Mouse (Mus musculus) embryonic facial prominence, embryonic 12.5 days (tissue): ENCODE data around the gene Osbpl5. TPM values are rescaled to one million over a fixed set of nuclear protein-coding genes. Genes with fewer than 3 reads are reported as not detected.
"Not testable (repeated sequence)": the region's sequence is repeated elsewhere in the genome, so short reads cannot be mapped to it uniquely, and the experiment has no call there.

ENCODE experiments used
- ATAC-seq: fragments of 200-750 bp; cut with Nextera tagmentation; 2 replicates; pipeline ENCODE4 v1.8.0; 2017; ENCODE audit not compliant: insufficient number of reproducible peaks, insufficient read depth, low FRiP score, low TSS enrichment
- H3K27ac ChIP-seq: fragments of 300-500 bp; sonication (generic); 2 replicates; pipeline ENCODE4 v1.5.1; 2016; ENCODE audit warnings: mild to moderate bottlenecking
- H3K27me3 ChIP-seq: fragments of 300-500 bp; sonication (generic); 2 replicates; pipeline ENCODE4 v1.6.1; 2016; ENCODE audit warnings: mild to moderate bottlenecking, moderate library complexity
- H3K36me3 ChIP-seq: fragments of 300-500 bp; sonication (generic); 2 replicates; pipeline ENCODE4 v1.6.1; 2016; ENCODE audit warnings: mild to moderate bottlenecking
- H3K4me1 ChIP-seq: fragments of 300-500 bp; sonication (generic); 2 replicates; pipeline ENCODE4 v1.6.1; 2016
- H3K4me2 ChIP-seq: fragments of 300-500 bp; sonication (generic); replicated peaks from 2 replicates; pipeline ENCODE4 v1.6.1; 2016; ENCODE audit warnings: mild to moderate bottlenecking, moderate library complexity
- H3K4me3 ChIP-seq: fragments of 300-500 bp; sonication (generic); 2 replicates; pipeline ENCODE4 v1.5.1; 2016; ENCODE audit warnings: mild to moderate bottlenecking
- H3K9ac ChIP-seq: fragments of 300-500 bp; sonication (generic); 2 replicates; pipeline ENCODE4 v1.6.1; 2016; ENCODE audit warnings: mild to moderate bottlenecking, moderate library complexity
- H3K9me3 ChIP-seq: fragments of 300-500 bp; sonication (generic); 2 replicates; pipeline ENCODE4 v1.6.1; 2016; ENCODE audit warnings: mild to moderate bottlenecking, moderate library complexity
- WGBS: fragments of 180-500 bp; shearing (Covaris S2); methylation state at CpG from one replicate; pipeline ENCODE4 v1.1.7; 2016; 5-methylcytosine and 5-hydroxymethylcytosine counted together
- microRNA-seq: library from miRNA; unstranded; fragments of <30 nt; microRNA quantifications from one replicate; pipeline ENCODE4, GENCODE M21; 2017
- polyA plus RNA-seq: library from polyadenylated mRNA; unstranded; fragments of >200 nt; fragmentation: Nextera tagmentation; extraction: Ambion mirVana; gene quantifications from 2 replicates; pipeline ENCODE4 v1.2.1, GENCODE M21; 2016

Gene Osbpl5
- polyA plus RNA-seq, 1 experiment from 2014 or later = 35.6 TPM

GRCm38 (mm10) chr7:143666427-143667311 is 90.1 kb downstream of the Osbpl5 start:
- Histone ChIP-seq H3K4me2 (no peak overlapping the region), H3K27ac (no peak overlapping the region), H3K27me3 (no peaks in the 10 kb centered on the region), H3K36me3 (no peaks in the 10 kb centered on the region), H3K9me3 (no peaks in the 10 kb centered on the region), H3K4me3 (no peak overlapping the region), H3K9ac (no peak overlapping the region), H3K4me1 (no peaks in the 10 kb centered on the region)
- no peak for ATAC-seq

DNA sequence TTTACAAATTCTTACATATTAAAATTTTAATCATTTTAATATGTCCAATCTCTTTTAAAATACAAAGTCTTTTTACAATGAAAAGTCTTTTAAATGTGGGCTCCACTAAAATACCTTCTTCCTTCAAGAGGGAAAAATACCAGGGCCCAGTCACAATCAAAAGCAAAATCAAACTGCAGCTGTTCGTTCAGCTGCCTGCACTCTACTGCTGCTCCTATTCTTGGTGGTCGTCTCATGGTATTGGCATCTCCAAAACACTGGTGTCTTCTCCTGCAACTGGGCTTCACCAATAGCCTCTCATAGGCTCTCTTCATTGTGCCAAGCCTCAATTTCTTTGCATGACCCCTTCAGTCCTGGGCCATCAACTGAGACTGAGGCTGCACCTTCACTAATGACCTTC is 93.3 kb downstream of the Osbpl5 start:
- H3K4me3 ChIP-seq = no peak overlapping the region
- WGBS = 88% methylated on average over 2 of the region's 2 CpGs
- no peak for ATAC-seq
- H3K27me3 ChIP-seq = no peaks in the 10 kb centered on the region
- no peak overlapping the region for H3K9ac ChIP-seq
- no peaks in the 10 kb centered on the region for H3K36me3 ChIP-seq
- H3K9me3 ChIP-seq = no peaks in the 10 kb centered on the region
- no peak overlapping the region for H3K27ac ChIP-seq
- H3K4me2 ChIP-seq = no peak overlapping the region
- H3K4me1 ChIP-seq = no peaks in the 10 kb centered on the region

DNA sequence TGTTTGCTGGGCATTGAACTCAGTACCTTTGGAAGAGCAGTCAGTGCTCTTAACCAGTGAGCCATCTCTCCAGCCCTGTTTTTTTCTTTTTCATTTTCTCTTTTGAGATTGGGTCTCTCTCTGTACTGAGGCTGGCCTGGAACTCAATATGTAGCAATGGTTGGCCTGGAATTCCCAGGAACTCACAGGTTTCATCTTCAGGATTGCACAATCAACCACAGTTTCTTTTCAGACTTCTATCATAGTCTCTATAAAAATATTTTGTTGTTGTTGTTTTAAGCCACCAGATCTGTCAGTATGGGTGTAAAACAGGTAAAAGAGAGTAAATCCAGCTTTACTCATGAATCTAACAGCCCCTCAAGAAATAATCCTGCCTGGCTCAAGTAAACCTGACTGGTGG is 96.0 kb downstream of the Osbpl5 start:
- no peaks in the 10 kb centered on the region for H3K9me3 ChIP-seq
- no peak overlapping the region for H3K4me3 ChIP-seq
- no peaks in the 10 kb centered on the region for H3K27me3 ChIP-seq
- no peak overlapping the region for H3K27ac ChIP-seq
- H3K4me1 ChIP-seq = no peaks in the 10 kb centered on the region
- no peaks in the 10 kb centered on the region for H3K36me3 ChIP-seq
- no peak overlapping the region for H3K4me2 ChIP-seq
- no peak overlapping the region for H3K9ac ChIP-seq
- ATAC-seq = no peak

GRCm38 (mm10) chr7:143649769-143650346 is 106.9 kb downstream of the Osbpl5 start:
- H3K9me3 ChIP-seq, H3K27ac ChIP-seq, ATAC-seq, H3K27me3 ChIP-seq, H3K9ac ChIP-seq, H3K4me1 ChIP-seq, H3K36me3 ChIP-seq: not testable (repeated sequence)
- WGBS = 55% methylated on average over 10 of the region's 10 CpGs
- Histone ChIP-seq H3K4me3 (peak overlapping the region; percentile 78), H3K4me2 (peak overlapping the region; percentile 71; the same call in 1 of the 2 replicates)

DNA sequence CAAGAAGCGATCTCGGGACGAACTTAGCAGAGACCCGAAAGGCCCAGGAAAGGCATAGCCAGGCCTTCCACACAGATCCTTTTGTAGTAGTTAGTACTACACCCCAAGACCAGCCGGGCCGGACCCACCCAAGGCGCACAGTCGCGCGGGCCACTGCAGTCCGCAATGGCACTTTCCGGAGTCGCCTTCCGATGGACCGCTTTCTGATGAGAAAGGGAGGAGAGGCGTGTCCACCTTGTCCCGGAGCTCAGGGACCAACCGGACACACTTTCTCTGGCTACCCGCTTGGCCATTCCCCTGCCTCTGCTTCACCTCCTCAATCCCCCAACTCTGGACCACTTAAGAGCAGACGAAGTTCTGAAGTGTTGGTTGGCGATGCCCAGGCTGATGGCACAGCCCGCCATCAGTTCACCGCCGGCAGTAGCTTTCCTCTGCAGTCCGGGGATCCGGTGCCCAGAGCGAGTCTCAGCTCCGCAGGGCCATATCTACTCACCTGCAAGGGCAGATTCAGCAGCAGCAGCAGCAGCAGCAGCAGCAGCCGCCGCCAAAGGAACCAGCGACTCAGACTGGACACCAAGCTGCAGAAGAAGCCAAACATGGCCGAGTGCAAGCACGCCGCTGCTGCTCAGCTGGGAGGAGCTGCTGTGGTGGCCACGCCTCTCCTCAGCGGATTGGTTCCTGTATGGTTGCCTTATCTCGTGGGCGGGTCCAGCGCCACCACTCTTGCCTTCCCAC is 107.6 kb downstream of the Osbpl5 start, which contains the start of gene Tnfrsf22:
TSS of gene Tnfrsf22 (minus strand) at position 628 of the 735 bp plus-strand sequence.
- H3K27ac ChIP-seq = no peak within 1 kb of the TSS
- peaks cover 3% of the 10 kb centered on the region; the same call in 1 of the 2 replicates for H3K9me3 ChIP-seq
- peak within 1 kb of the TSS; percentile 71 for H3K4me2 ChIP-seq
- no peaks in the 10 kb centered on the region for H3K36me3 ChIP-seq
- ATAC-seq = peak; percentile 94; the same call in 1 of the 2 replicates
- no peaks in the 10 kb centered on the region for H3K4me1 ChIP-seq
- peak within 1 kb of the TSS; percentile 78 for H3K4me3 ChIP-seq
- H3K9ac ChIP-seq = peak within 1 kb of the TSS; percentile 62
- 3% methylated on average over 39 of the region's 39 CpGs for WGBS
- no peaks in the 10 kb centered on the region for H3K27me3 ChIP-seq

DNA sequence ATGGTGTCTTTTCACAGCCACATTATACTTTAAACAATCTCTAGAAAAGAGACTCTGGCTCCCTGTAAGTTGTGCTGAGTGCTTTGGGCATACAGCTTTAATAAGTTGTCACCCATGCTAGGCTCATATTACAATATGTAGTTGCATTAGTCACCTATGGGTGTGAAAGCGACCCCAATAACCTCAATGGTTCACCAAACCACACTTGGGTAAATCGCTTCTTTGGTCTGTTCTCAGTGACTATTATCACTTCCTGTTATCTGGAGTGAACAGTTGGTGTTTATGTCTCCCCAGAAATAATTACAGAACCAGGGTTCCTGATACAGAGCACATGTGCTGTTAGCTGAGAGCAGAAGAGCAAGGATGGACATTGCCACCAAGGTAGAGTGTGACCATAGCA is 112.8 kb downstream of the Osbpl5 start:
- not testable (repeated sequence) for ATAC-seq, H3K4me3 ChIP-seq, H3K4me1 ChIP-seq, H3K9me3 ChIP-seq, H3K4me2 ChIP-seq, H3K36me3 ChIP-seq, H3K27me3 ChIP-seq, H3K27ac ChIP-seq, H3K9ac ChIP-seq
- WGBS = 87% methylated on average over 2 of the region's 2 CpGs

Small RNAs within 50 kb of the gene (microRNA-seq; reads per million reads assigned to microRNA genes)
- gene Gm22064 = not detected

Other genes with a start within 250 kb of the Osbpl5 start
- 310 and 322 TPM in 2 replicates for gene Nap1l4, start 207.9 kb downstream of the Osbpl5 start, polyA plus RNA-seq
- gene Cars, start 156.9 kb downstream of the Osbpl5 start, polyA plus RNA-seq = 57.1 and 57.3 TPM in 2 replicates
- gene Tnfrsf26, start 128.3 kb downstream of the Osbpl5 start, polyA plus RNA-seq = 0.35 and 0.45 TPM in 2 replicates
- gene Tnfrsf22, start 107.3 kb downstream of the Osbpl5 start, polyA plus RNA-seq = 11.5 and 13.6 TPM in 2 replicates
- 0.47 and 1.1 TPM in 2 replicates for gene Tnfrsf23, start 71.1 kb downstream of the Osbpl5 start, polyA plus RNA-seq
- not detected in 2 replicates for gene Mrgprg, start 10.0 kb upstream of the Osbpl5 start, polyA plus RNA-seq
- 1.1 and 1.5 TPM in 2 replicates for gene Mrgpre, start 27.5 kb upstream of the Osbpl5 start, polyA plus RNA-seq
- 7.7 and 9.2 TPM in 2 replicates for gene Nadsyn1, start 65.9 kb upstream of the Osbpl5 start, polyA plus RNA-seq
- 43.6 and 45.0 TPM in 2 replicates for gene Dhcr7, start 66.2 kb upstream of the Osbpl5 start, polyA plus RNA-seq
- not detected in 2 replicates for gene Gm498, start 109.9 kb upstream of the Osbpl5 start, polyA plus RNA-seq
- 1.00 and 1.0 TPM in 2 replicates for gene Shank2, start 244.9 kb upstream of the Osbpl5 start, polyA plus RNA-seq